Mouse (Mus musculus) neutrophil, adult 83 days (primary cell): ENCODE data around the gene Gm13278. TPM values are rescaled to one million over a fixed set of nuclear protein-coding genes. Genes with fewer than 3 reads are reported as not detected.

ENCODE experiments used
- total RNA-seq, 2 experiments: library from RNA; stranded (reverse); gene quantifications; one replicate each; pipeline ENCODE4 v1.2.4; 2023

Gene Gm13278
- total RNA-seq, 2 experiments from 2014 or later, result not detected

Other genes with a start within 250 kb of the Gm13278 start
- not detected for gene Ifna15, start 233.3 kb upstream of the Gm13278 start, total RNA-seq
- not detected for gene Ifna14, start 219.8 kb upstream of the Gm13278 start, total RNA-seq
- gene Ifna9, start 199.2 kb upstream of the Gm13278 start, total RNA-seq, result not detected
- gene Ifna12, start 188.2 kb upstream of the Gm13278 start, total RNA-seq, result not detected
- gene C87499, start 157.1 kb upstream of the Gm13278 start, total RNA-seq, result not detected
- not detected for gene Ifna13, start 147.1 kb upstream of the Gm13278 start, total RNA-seq
- not detected for gene Ifna16, start 114.6 kb upstream of the Gm13278 start, total RNA-seq
- not detected for gene Ifna2, start 107.6 kb upstream of the Gm13278 start, total RNA-seq
- not detected for gene Ifnab, start 100.2 kb upstream of the Gm13278 start, total RNA-seq
- gene Gm26566, start 69.7 kb upstream of the Gm13278 start, total RNA-seq, result under 1 TPM in 1 of 2 experiments, not detected in 1; 0.40 TPM
- gene Klhl9, start 69.1 kb upstream of the Gm13278 start, total RNA-seq, result 10 to 100 TPM; 51.0 to 52.2 TPM
- gene Gm13271, start 36.7 kb upstream of the Gm13278 start, total RNA-seq, result not detected
- not detected for gene Gm13283, start 31.4 kb upstream of the Gm13278 start, total RNA-seq
- gene Gm13290, start 17.7 kb upstream of the Gm13278 start, total RNA-seq, result not detected
- gene Gm13289, start 14.6 kb upstream of the Gm13278 start, total RNA-seq, result not detected
- gene Gm13272, start 11.7 kb upstream of the Gm13278 start, total RNA-seq, result not detected
- under 1 TPM in 1 of 2 experiments, not detected in 1; 0.70 TPM for gene Ifnz, start 9.4 kb upstream of the Gm13278 start, total RNA-seq
- not detected for gene Gm13276, start 5.8 kb upstream of the Gm13278 start, total RNA-seq
- not detected for gene Gm13277, start 2.9 kb upstream of the Gm13278 start, total RNA-seq
- gene Gm13275, start 2.9 kb downstream of the Gm13278 start, total RNA-seq, result not detected
- not detected for gene Gm13279, start 5.8 kb downstream of the Gm13278 start, total RNA-seq
- gene Gm13285, start 8.1 kb downstream of the Gm13278 start, total RNA-seq, result under 1 TPM in 1 of 2 experiments, not detected in 1; 0.29 TPM
- not detected for gene Gm13287, start 11.7 kb downstream of the Gm13278 start, total RNA-seq
- not detected for gene Gm13288, start 14.0 kb downstream of the Gm13278 start, total RNA-seq
- gene Ifna7, start 24.7 kb downstream of the Gm13278 start, total RNA-seq, result not detected
- not detected for gene Ifna11, start 28.4 kb downstream of the Gm13278 start, total RNA-seq
- not detected for gene Ifna6, start 35.9 kb downstream of the Gm13278 start, total RNA-seq
- not detected for gene Ifna5, start 44.0 kb downstream of the Gm13278 start, total RNA-seq
- not detected for gene Ifna4, start 50.3 kb downstream of the Gm13278 start, total RNA-seq
- gene Ifna1, start 58.5 kb downstream of the Gm13278 start, total RNA-seq, result not detected
- gene Ifne, start 88.7 kb downstream of the Gm13278 start, total RNA-seq, result not detected